Mouse (Mus musculus) large intestine, adult 2 months (tissue): ENCODE results near the gene Hsf2bp. TPM values are rescaled to one million over a fixed set of nuclear protein-coding genes. Genes with fewer than 3 reads are reported as not detected.

Experiments used
- DNase-seq: peaks from one replicate; pipeline ENCODE4 v3.0.0-alpha.2; 2012; ENCODE audit warnings: low read depth, low spot score
- WGBS: fragments of 180-500 bp; shearing (Covaris S2); methylation state at CpG from one replicate; pipeline ENCODE4 v1.1.7; 2018; 5-methylcytosine and 5-hydroxymethylcytosine counted together
- polyA plus RNA-seq: library from polyadenylated mRNA; depleted of rRNA; stranded (reverse); fragments of >200 nt; gene quantifications from 2 replicates; pipeline ENCODE4 v1.2.3, GENCODE M21; 2012

Hsf2bp gene
- polyA plus RNA-seq, 1 experiment = 0.68 TPM

GRCm38 (mm10) chr17:31993354-31993753 lies 42.8 kb downstream of the Hsf2bp start:
- 25% methylated on average over 1 of the region's 1 CpGs for WGBS
- DNase-seq = peak; percentile 65

GRCm38 (mm10) chr17:31992004-31992403 lies 44.1 kb downstream of the Hsf2bp start:
- no peak for DNase-seq
- WGBS = 82% methylated on average over 2 of the region's 2 CpGs

- WGBS = 28% methylated on average over 2 of the region's 2 CpGs
These were observed 47.1 kb downstream of the Hsf2bp start for GRCm38 (mm10) chr17:31989035-31989434.

GRCm38 (mm10) chr17:31986915-31987314 lies 49.2 kb downstream of the Hsf2bp start:
- WGBS = 44% methylated on average over 1 of the region's 1 CpGs
- no peak for DNase-seq

More at GRCm38 (mm10) chr17:31989035-31989434, 47.1 kb downstream of the Hsf2bp start:
- peak; percentile 47 for DNase-seq

- 73% methylated on average over 3 of the region's 3 CpGs for WGBS
- DNase-seq = no peak
These were observed 52.7 kb downstream of the Hsf2bp start for GRCm38 (mm10) chr17:31983491-31983890.

GRCm38 (mm10) chr17:31982326-31983190 lies 53.6 kb downstream of the Hsf2bp start:
- no peak for DNase-seq
- 61% methylated on average over 11 of the region's 11 CpGs for WGBS

- 65% methylated on average over 4 of the region's 4 CpGs for WGBS
These were observed 56.3 kb downstream of the Hsf2bp start for GRCm38 (mm10) chr17:31979888-31980287.

GRCm38 (mm10) chr17:31977131-31977530 lies 59.0 kb downstream of the Hsf2bp start:
- DNase-seq = no peak

More at GRCm38 (mm10) chr17:31979888-31980287, 56.3 kb downstream of the Hsf2bp start:
- no peak for DNase-seq

GRCm38 (mm10) chr17:31976501-31976900 lies 59.6 kb downstream of the Hsf2bp start:
- no peak for DNase-seq
- WGBS = 91% methylated on average over 6 of the region's 6 CpGs

- WGBS = 48% methylated on average over 5 of the region's 5 CpGs
- no peak for DNase-seq
These were observed 61.5 kb downstream of the Hsf2bp start for GRCm38 (mm10) chr17:31974694-31975093.

GRCm38 (mm10) chr17:31973664-31974230 lies 62.4 kb downstream of the Hsf2bp start:
- WGBS = 83% methylated on average over 7 of the region's 7 CpGs

GRCm38 (mm10) chr17:31970890-31971289 lies 65.3 kb downstream of the Hsf2bp start:
- WGBS = 82% methylated on average over 2 of the region's 2 CpGs
- no peak for DNase-seq

More at GRCm38 (mm10) chr17:31973664-31974230, 62.4 kb downstream of the Hsf2bp start:
- DNase-seq = no peak

- WGBS = 67% methylated on average over 1 of the region's 1 CpGs
- DNase-seq = no peak
These were observed 67.3 kb downstream of the Hsf2bp start for GRCm38 (mm10) chr17:31968801-31969200.

GRCm38 (mm10) chr17:31967311-31967710 lies 68.8 kb downstream of the Hsf2bp start:
- WGBS = 75% methylated on average over 4 of the region's 4 CpGs
- DNase-seq = no peak

- 84% methylated on average over 1 of the region's 1 CpGs for WGBS
These were observed 69.6 kb downstream of the Hsf2bp start for GRCm38 (mm10) chr17:31966566-31966965.

GRCm38 (mm10) chr17:31965623-31966022 lies 70.5 kb downstream of the Hsf2bp start:
- DNase-seq = peak; percentile 76
- WGBS = 12% methylated on average over 2 of the region's 2 CpGs

More at GRCm38 (mm10) chr17:31966566-31966965, 69.6 kb downstream of the Hsf2bp start:
- no peak for DNase-seq

- 52% methylated on average over 4 of the region's 4 CpGs for WGBS
- no peak for DNase-seq
These were observed 73.2 kb downstream of the Hsf2bp start for GRCm38 (mm10) chr17:31962930-31963329.

GRCm38 (mm10) chr17:31962281-31962680 lies 73.9 kb downstream of the Hsf2bp start:
- no peak for DNase-seq
- 66% methylated on average over 5 of the region's 5 CpGs for WGBS

GRCm38 (mm10) chr17:31954551-31955140 lies 81.5 kb downstream of the Hsf2bp start:
- DNase-seq = no peak
- 62% methylated on average over 9 of the region's 9 CpGs for WGBS

- no peak for DNase-seq
- 88% methylated on average over 1 of the region's 1 CpGs for WGBS
These were observed 87.1 kb downstream of the Hsf2bp start for GRCm38 (mm10) chr17:31949076-31949475.
